In genomic region chr13:114458886-114459700, GRCm38 (mm10) we compare ENCODE assay signal across 8 mouse cellular contexts. TPM values are rescaled to one million over a fixed set of nuclear protein-coding genes. Genes with fewer than 3 reads are reported as not detected.
DNase-seq lines count a peak whose midpoint lies in the region; ATAC-seq lines count a peak whose summit lies in the region.

Fst (minus strand) TSS chr13:114458951.

- H3K4me1 ChIP-seq in megakaryocyte, embryonic 14.5 days = peaks cover 42% of the 10 kb centered on the region
- peaks cover 24% of the 10 kb centered on the region for H3K4me1 ChIP-seq in heart, embryonic 10.5 days
- H3K4me1 ChIP-seq in midbrain, embryonic 12.5 days = peaks cover 14% of the 10 kb centered on the region

- peaks cover 6% of the 10 kb centered on the region for H3K9me3 ChIP-seq in megakaryocyte, embryonic 14.5 days
- no peaks in the 10 kb centered on the region for H3K9me3 ChIP-seq in heart, embryonic 10.5 days
- H3K9me3 ChIP-seq in midbrain, embryonic 12.5 days = no peaks in the 10 kb centered on the region

- ATAC-seq in megakaryocyte, adult 5-6 weeks (ENCODE audit: poor library complexity, severe bottlenecking) = no peak
- peak; percentile 56 for ATAC-seq in midbrain, embryonic 12.5 days (ENCODE audit: low FRiP score, low read depth)

- H3K27ac ChIP-seq in heart, embryonic 10.5 days = peak within 1 kb of the TSS; percentile 73
- peak within 1 kb of the TSS; percentile 91 for H3K27ac ChIP-seq in midbrain, embryonic 12.5 days (replicated peaks)

- DNase-seq in embryo, embryonic 10.5 days (ENCODE audit: low spot score) = peak; percentile 72
- peak; percentile 83 for DNase-seq in heart, embryonic 10.5 days (ENCODE audit: low spot score)
- peak; percentile 13 for DNase-seq in kidney, postnatal 14 days
- DNase-seq in thymus, postnatal 0 days (ENCODE audit: low spot score) = peak; percentile 67
- no peak for DNase-seq in spleen, adult 18-20 months

- H3K9ac ChIP-seq in midbrain, embryonic 12.5 days (replicated peaks) = peak within 1 kb of the TSS; percentile 74

- H3K27me3 ChIP-seq in megakaryocyte, embryonic 14.5 days (replicated peaks) = peaks cover 77% of the 10 kb centered on the region
- H3K27me3 ChIP-seq in heart, embryonic 10.5 days (ENCODE audit: insufficient read depth, poor library complexity, severe bottlenecking) = peaks cover 49% of the 10 kb centered on the region
- peaks cover 15% of the 10 kb centered on the region; the same call in 1 of the 2 replicates for H3K27me3 ChIP-seq in midbrain, embryonic 12.5 days

- WGBS in heart, embryonic 10.5 days = under 1% methylated on average over 70 of the region's 77 CpGs
- under 1% methylated on average over 67 of the region's 77 CpGs for WGBS in midbrain, embryonic 12.5 days

- peak within 1 kb of the TSS; percentile 86 for H3K4me2 ChIP-seq in midbrain, embryonic 12.5 days (replicated peaks)

- no peaks in the 10 kb centered on the region for H3K36me3 ChIP-seq in megakaryocyte, embryonic 14.5 days (replicated peaks; ENCODE audit: low read length)
- H3K36me3 ChIP-seq in heart, embryonic 10.5 days = no peaks in the 10 kb centered on the region
- H3K36me3 ChIP-seq in midbrain, embryonic 12.5 days = no peaks in the 10 kb centered on the region

- peak within 1 kb of the TSS; percentile 90 for H3K4me3 ChIP-seq in megakaryocyte, embryonic 14.5 days (replicated peaks)
- peak within 1 kb of the TSS; percentile 75 for H3K4me3 ChIP-seq in heart, embryonic 10.5 days
- peak within 1 kb of the TSS; percentile 60 for H3K4me3 ChIP-seq in midbrain, embryonic 12.5 days

RNA-seq across cellular contexts. Expression of gene Fst, which starts in this region (rescaled TPM):
- 0.04 TPM in 1 of 2 replicates, not detected in the other for polyA plus RNA-seq in megakaryocyte, embryonic 14.5 days (2012; ENCODE audit: insufficient read depth, low replicate concordance)
- 0.91 and 1.5 TPM in 2 replicates for total RNA-seq in megakaryocyte, adult 5-6 weeks (2015)
- total RNA-seq in megakaryocyte, adult 5-6 weeks (2017) = 0.18 and 0.89 TPM in 2 replicates
- 3.7 and 10.6 TPM in 2 replicates for polyA plus RNA-seq in heart, embryonic 10.5 days (2016; fragmentation: Nextera tagmentation; extraction: Ambion mirVana)
- 36.1 and 40.5 TPM in 2 replicates for polyA plus RNA-seq in midbrain, embryonic 12.5 days (2016; fragmentation: Nextera tagmentation; extraction: Ambion mirVana)
- 4.9 and 6.6 TPM in 2 replicates for polyA plus RNA-seq in thymus, postnatal 0 days (2015; fragmentation: Nextera tagmentation; extraction: Ambion mirVana)

Comparison
In these comparisons a context has a peak if more than half of its experiments do, and no peak if none do; other contexts are left out.
1. DNase-seq: peak in embryo, embryonic 10.5 days (single experiment), heart, embryonic 10.5 days (single experiment), kidney, postnatal 14 days (single experiment) and thymus, postnatal 0 days (single experiment); none in spleen, adult 18-20 months (0 of 2).
2. Peak in every context shown above with its lines, with median percentiles within 50 percentile points of each other: H3K4me3 ChIP-seq.